Mouse (Mus musculus) thymus, adult 2 months (tissue): ENCODE data around the gene Chtop. TPM values are rescaled to one million over a fixed set of nuclear protein-coding genes. Genes with fewer than 3 reads are reported as not detected.

Experiments used
- DNase-seq: peaks from one replicate; pipeline ENCODE4 v3.0.0; 2021
- H3K27ac ChIP-seq: fragments of 200-500 bp; 2 replicates; pipeline ENCODE4 v1.5.1; 2012; ENCODE audit warnings: low read length, control low read depth; ENCODE audit not compliant: control insufficient read depth, insufficient read depth
- H3K27me3 ChIP-seq: fragments of 200-500 bp; 2 replicates; pipeline ENCODE4 v1.6.1; 2012; ENCODE audit warnings: mild to moderate bottlenecking, low read length, moderate library complexity, mixed read lengths; ENCODE audit not compliant: control insufficient read depth, insufficient read depth
- H3K36me3 ChIP-seq: fragments of 200-500 bp; 2 replicates; pipeline ENCODE4 v1.6.1; 2012; ENCODE audit warnings: mild to moderate bottlenecking, low read length, moderate library complexity; ENCODE audit not compliant: control insufficient read depth, insufficient read depth
- H3K4me1 ChIP-seq: fragments of 200-500 bp; replicated peaks from 2 replicates; pipeline ENCODE4 v1.6.1; 2012; ENCODE audit warnings: low read length; ENCODE audit not compliant: control insufficient read depth, insufficient read depth
- H3K4me3 ChIP-seq: fragments of 200-500 bp; 2 replicates; pipeline ENCODE4 v1.5.1; 2012; ENCODE audit warnings: mild to moderate bottlenecking, low read length, control low read depth, moderate library complexity; ENCODE audit not compliant: control insufficient read depth, insufficient read depth
- CTCF ChIP-seq: fragments of 200-500 bp; IDR thresholded peaks from 2 replicates; pipeline ENCODE4 v1.5.1; 2012; ENCODE audit warnings: mild to moderate bottlenecking, control low read depth, low read length, moderate library complexity, borderline replicate concordance; ENCODE audit not compliant: control insufficient read depth, poor library complexity, insufficient read depth; ENCODE audit errors: extremely low read depth
- POLR2A ChIP-seq: fragments of 200-500 bp; IDR thresholded peaks from 2 replicates; pipeline ENCODE4 v1.6.1; 2012; ENCODE audit warnings: mild to moderate bottlenecking, low read length, control low read depth, moderate library complexity; ENCODE audit not compliant: control insufficient read depth, poor library complexity, insufficient read depth; ENCODE audit errors: extremely low read depth
- WGBS: fragments of 180-500 bp; shearing (Covaris S2); methylation state at CpG from one replicate; pipeline ENCODE4 v1.1.7; 2018; 5-methylcytosine and 5-hydroxymethylcytosine counted together
- polyA plus RNA-seq: library from polyadenylated mRNA; depleted of rRNA; stranded (reverse); fragments of >200 nt; gene quantifications from 2 replicates; pipeline ENCODE4 v1.2.3, GENCODE M21; 2012

Gene Chtop
- polyA plus RNA-seq, 1 experiment = 91.0 TPM

GRCm38 (mm10) chr3:90493831-90494540 lies 15.3 kb downstream of the Chtop start:
- Histone ChIP-seq H3K27me3 (no peaks in the 10 kb centered on the region), H3K4me1 (0 out of 2 replicates have a peak, but pooled peaks cover 2% of the 10 kb centered on the region), H3K4me3 (no peak overlapping the region), H3K27ac (no peak overlapping the region), H3K36me3 (peaks cover 34% of the 10 kb centered on the region)
- DNase-seq = no peak
- TF ChIP-seq CTCF (no peak), POLR2A (no peak)
- WGBS = 90% methylated on average over 4 of the region's 4 CpGs

- 0 out of 2 replicates have a peak, but pooled peaks cover 2% of the 10 kb centered on the region for H3K4me1 ChIP-seq
- WGBS = 35% methylated on average over 2 of the region's 2 CpGs
- no peaks in the 10 kb centered on the region for H3K27me3 ChIP-seq
- no peak overlapping the region for H3K4me3 ChIP-seq
- H3K27ac ChIP-seq = no peak overlapping the region
- TF ChIP-seq CTCF = no peak
- no peak for TF ChIP-seq POLR2A
- DNase-seq = peak; percentile 53
- H3K36me3 ChIP-seq = peaks cover 27% of the 10 kb centered on the region
Observed at GRCm38 (mm10) chr3:90491350-90491749, 17.9 kb downstream of the Chtop start.

GRCm38 (mm10) chr3:90490696-90491256 lies 18.5 kb downstream of the Chtop start, which contains the start of gene Snapin:
Gene Snapin (minus strand): TSS chr3:90491033.
- H3K36me3 ChIP-seq = peaks cover 28% of the 10 kb centered on the region
- peak; percentile 62 for TF ChIP-seq POLR2A
- TF ChIP-seq CTCF = peak; percentile 91
- peak; percentile 95 for DNase-seq
- H3K4me3 ChIP-seq = peak within 1 kb of the TSS; percentile 94
- 0 out of 2 replicates have a peak, but pooled peaks cover 2% of the 10 kb centered on the region for H3K4me1 ChIP-seq
- no peak within 1 kb of the TSS for H3K27ac ChIP-seq
- no peaks in the 10 kb centered on the region for H3K27me3 ChIP-seq
- WGBS = under 1% methylated on average over 37 of the region's 37 CpGs

GRCm38 (mm10) chr3:90488576-90488975 lies 20.7 kb downstream of the Chtop start:
- no peak for DNase-seq
- TF ChIP-seq CTCF (no peak), POLR2A (no peak)
- Histone ChIP-seq H3K27ac (no peak overlapping the region), H3K27me3 (no peaks in the 10 kb centered on the region), H3K4me3 (no peak overlapping the region), H3K36me3 (peaks cover 44% of the 10 kb centered on the region), H3K4me1 (0 out of 2 replicates have a peak, but pooled peaks cover 2% of the 10 kb centered on the region)
- WGBS = 97% methylated on average over 6 of the region's 6 CpGs

- 0 out of 2 replicates have a peak, but pooled peaks cover 2% of the 10 kb centered on the region for H3K4me1 ChIP-seq
- DNase-seq = no peak
Observed at GRCm38 (mm10) chr3:90486998-90487397, 22.3 kb downstream of the Chtop start.

GRCm38 (mm10) chr3:90475831-90476611 lies 33.3 kb downstream of the Chtop start, which contains the start of gene Ilf2:
Gene Ilf2 (plus strand): TSS chr3:90476126.
- peak within 1 kb of the TSS; percentile 61 for H3K27ac ChIP-seq
- WGBS = under 1% methylated on average over 45 of the region's 45 CpGs
- TF ChIP-seq CTCF (peak; percentile 19; the same call in 1 of the 2 replicates), POLR2A (peak; percentile 42; the same call in 1 of the 2 replicates)
- peaks cover 9% of the 10 kb centered on the region for H3K36me3 ChIP-seq
- peaks cover 3% of the 10 kb centered on the region for H3K4me1 ChIP-seq
- H3K27me3 ChIP-seq = no peaks in the 10 kb centered on the region
- peak within 1 kb of the TSS; percentile 88 for H3K4me3 ChIP-seq
- peak; percentile 93 for DNase-seq

More at GRCm38 (mm10) chr3:90486998-90487397, 22.3 kb downstream of the Chtop start:
- WGBS = 95% methylated on average over 5 of the region's 5 CpGs
- TF ChIP-seq CTCF = no peak
- no peak for TF ChIP-seq POLR2A
- H3K27ac ChIP-seq = no peak overlapping the region
- H3K4me3 ChIP-seq = no peak overlapping the region
- no peaks in the 10 kb centered on the region for H3K27me3 ChIP-seq
- peaks cover 59% of the 10 kb centered on the region for H3K36me3 ChIP-seq
